Mouse (Mus musculus) olfactory bulb, adult 2 months (tissue): ENCODE measurements at regions not wholly inside any gene's neighbourhood (a gene's known extent, or its start where the extent isn't known, plus 50 kb on each side); places are given as distances from the start of the nearest gene placed in this dataset.

Experiments used
- CTCF ChIP-seq: fragments of 200-500 bp; IDR thresholded peaks from 2 replicates; pipeline ENCODE4 v1.5.1; 2012; ENCODE audit warnings: low read depth, mild to moderate bottlenecking, low read length, moderate library complexity; ENCODE audit not compliant: insufficient read depth
- POLR2A ChIP-seq: fragments of 200-500 bp; IDR thresholded peaks from 2 replicates; pipeline ENCODE4 v1.6.1; 2012; ENCODE audit warnings: mild to moderate bottlenecking, low read depth, low read length, moderate library complexity; ENCODE audit not compliant: insufficient read depth

DNA sequence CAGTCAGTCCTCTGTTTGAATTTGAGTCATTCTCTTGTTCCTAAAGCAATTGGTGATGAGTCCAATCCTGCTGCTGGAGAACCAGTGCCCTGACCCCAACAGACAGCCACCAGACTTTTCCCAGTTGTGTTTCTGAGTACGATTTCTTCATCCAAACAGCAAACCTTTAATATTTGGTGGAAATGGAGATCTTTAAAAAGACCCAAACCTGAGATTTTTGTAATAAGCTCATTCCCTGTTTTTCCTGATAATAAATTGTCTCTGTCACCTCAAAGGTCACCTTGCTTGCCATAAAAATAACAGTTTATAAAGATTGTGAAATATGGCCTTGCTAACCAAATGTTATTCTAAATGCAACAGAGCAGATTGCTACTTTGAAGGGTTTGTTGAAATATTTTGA, 199.0 kb downstream of the Fam43a start:
- TF ChIP-seq CTCF (no peak), POLR2A (no peak)
